Mouse (Mus musculus): Measurements from ENCODE around the gene Btf3l4.

DNA sequence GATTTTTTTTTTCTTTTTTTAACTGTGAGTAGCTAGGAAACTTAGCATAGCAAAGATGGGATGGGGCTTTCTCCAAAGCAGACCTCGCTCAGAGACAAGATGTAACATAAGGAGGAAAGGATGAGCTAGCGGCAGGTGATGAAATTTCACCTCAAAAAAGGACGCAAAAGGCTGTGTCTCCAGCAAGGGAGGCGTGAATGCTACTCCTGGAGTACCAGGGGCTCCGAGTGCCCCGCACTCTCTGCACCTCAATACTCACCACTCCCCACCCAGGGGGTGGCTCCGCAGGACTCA is 53.7 kb downstream of the Btf3l4 start:
- TF ChIP-seq POLR2A (IDR thresholded peaks at IDR 0.05; ENCODE audit: insufficient read depth, low read length) (no peak), CTCF (IDR thresholded peaks at IDR 0.05; ENCODE audit: low read depth, low read length) (no peak), EP300 (IDR thresholded peaks at IDR 0.05; ENCODE audit: insufficient read depth, low read depth, low read length) (no peak)
